Mouse (Mus musculus) liver, embryonic 12.5 days (tissue): Measurements from ENCODE around the gene Olfr15. TPM values are rescaled to one million over a fixed set of nuclear protein-coding genes. Genes with fewer than 3 reads are reported as not detected.
"Not testable (repeated sequence)": the region's sequence is repeated elsewhere in the genome, so short reads cannot be mapped to it uniquely, and the experiment has no call there.

Experiments used
- ATAC-seq: fragments of 200-750 bp; cut with Nextera tagmentation; 2 replicates; pipeline ENCODE4 v1.8.0; 2017; ENCODE audit warnings: moderate number of reproducible peaks, mild to moderate bottlenecking, moderate library complexity
- H3K27ac ChIP-seq: fragments of 300-500 bp; sonication (generic); 2 replicates; pipeline ENCODE4 v1.5.1; 2016; ENCODE audit warnings: mild to moderate bottlenecking
- H3K27me3 ChIP-seq: fragments of 300-500 bp; sonication (generic); replicated peaks from 2 replicates; pipeline ENCODE4 v1.6.1; 2016; ENCODE audit warnings: mild to moderate bottlenecking, moderate library complexity
- H3K36me3 ChIP-seq: fragments of 300-500 bp; sonication (generic); 2 replicates; pipeline ENCODE4 v1.6.1; 2016; ENCODE audit warnings: mild to moderate bottlenecking, moderate library complexity
- H3K4me1 ChIP-seq: fragments of 300-500 bp; sonication (generic); 2 replicates; pipeline ENCODE4 v1.6.1; 2016
- H3K4me2 ChIP-seq: fragments of 300-500 bp; sonication (generic); 2 replicates; pipeline ENCODE4 v1.6.1; 2016; ENCODE audit warnings: mild to moderate bottlenecking, moderate library complexity
- H3K4me3 ChIP-seq: fragments of 300-500 bp; sonication (generic); 2 replicates; pipeline ENCODE4 v1.5.1; 2016; ENCODE audit warnings: mild to moderate bottlenecking, moderate library complexity
- H3K9ac ChIP-seq: fragments of 300-500 bp; sonication (generic); 2 replicates; pipeline ENCODE4 v1.6.1; 2016; ENCODE audit warnings: mild to moderate bottlenecking, moderate library complexity
- H3K9me3 ChIP-seq: fragments of 300-500 bp; sonication (generic); replicated peaks from 2 replicates; pipeline ENCODE4 v1.6.1; 2016; ENCODE audit warnings: mild to moderate bottlenecking, moderate library complexity
- WGBS: fragments of 180-500 bp; shearing (Covaris S2); methylation state at CpG from one replicate; pipeline ENCODE4 v1.1.7; 2016; ENCODE audit not compliant: insufficient replicate concordance; 5-methylcytosine and 5-hydroxymethylcytosine counted together
- polyA plus RNA-seq: library from polyadenylated mRNA; unstranded; fragments of >200 nt; fragmentation: Nextera tagmentation; extraction: Ambion mirVana; gene quantifications from 2 replicates; pipeline ENCODE4 v1.2.1, GENCODE M21; 2016

Gene Olfr15
- polyA plus RNA-seq, result not detected in 2 replicates

GRCm38 (mm10) chr16:3830588-3831109 lies at the start of gene Olfr15:
TSS of gene Olfr15 (plus strand) at chr16:3830878.
- no peaks in the 10 kb centered on the region for H3K9me3 ChIP-seq
- no peaks in the 10 kb centered on the region for H3K4me1 ChIP-seq
- H3K4me3 ChIP-seq, result no peak within 1 kb of the TSS
- H3K4me2 ChIP-seq, result no peak within 1 kb of the TSS
- no peaks in the 10 kb centered on the region for H3K36me3 ChIP-seq
- no peak for ATAC-seq
- H3K27me3 ChIP-seq, result no peaks in the 10 kb centered on the region
- no peak within 1 kb of the TSS for H3K27ac ChIP-seq
- H3K9ac ChIP-seq, result no peak within 1 kb of the TSS

DNA sequence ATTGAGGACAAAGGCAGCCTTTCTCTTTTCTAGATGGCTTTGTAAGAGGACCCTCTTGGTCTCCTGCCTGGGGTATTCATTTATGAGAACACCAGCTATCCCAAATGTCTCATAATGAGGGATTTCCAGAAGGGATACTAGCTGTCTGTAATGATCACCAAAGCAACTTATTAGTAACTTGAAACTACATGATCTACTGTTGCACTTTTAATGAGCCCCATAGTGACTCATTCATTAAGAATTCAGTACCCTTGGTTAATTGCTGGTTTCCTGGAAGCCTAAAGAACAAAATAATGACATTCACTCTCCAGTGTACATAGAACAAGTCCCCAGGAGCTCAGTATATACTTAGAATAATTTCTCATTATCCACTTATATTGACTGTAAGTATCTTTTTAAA lies 49.4 kb upstream of the Olfr15 start:
- H3K27me3 ChIP-seq, result no peaks in the 10 kb centered on the region
- H3K9me3 ChIP-seq, result no peaks in the 10 kb centered on the region
- H3K9ac ChIP-seq, result no peak overlapping the region
- no peaks in the 10 kb centered on the region for H3K4me1 ChIP-seq
- no peak overlapping the region for H3K4me3 ChIP-seq
- ATAC-seq, result no peak
- no peaks in the 10 kb centered on the region for H3K36me3 ChIP-seq
- no peak overlapping the region for H3K27ac ChIP-seq
- H3K4me2 ChIP-seq, result no peak overlapping the region

DNA sequence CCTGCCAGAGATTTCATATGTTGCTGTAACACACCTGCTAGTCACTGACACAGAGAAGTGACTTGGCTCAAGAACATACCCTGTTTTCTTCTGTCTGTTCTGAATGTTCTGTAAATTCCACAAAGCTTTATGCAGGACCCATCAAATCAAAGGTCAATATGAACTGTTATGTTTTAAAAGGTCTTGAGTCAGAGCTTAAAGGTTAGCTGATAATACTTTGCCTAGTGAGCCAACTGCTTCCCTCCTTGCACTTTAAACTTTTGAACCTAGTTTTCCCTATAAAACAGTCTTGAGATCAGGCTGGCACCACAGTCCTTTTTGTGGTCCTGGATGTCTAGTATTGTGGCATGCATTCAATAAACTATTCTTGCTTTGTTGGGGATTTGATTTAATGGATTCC lies 42.3 kb upstream of the Olfr15 start:
- H3K27me3 ChIP-seq, result no peaks in the 10 kb centered on the region
- no peaks in the 10 kb centered on the region for H3K36me3 ChIP-seq
- H3K4me1 ChIP-seq, result no peaks in the 10 kb centered on the region
- no peak overlapping the region for H3K9ac ChIP-seq
- H3K27ac ChIP-seq, result no peak overlapping the region
- no peak overlapping the region for H3K4me3 ChIP-seq
- no peak overlapping the region for H3K4me2 ChIP-seq
- no peaks in the 10 kb centered on the region for H3K9me3 ChIP-seq
- ATAC-seq, result no peak

- Histone ChIP-seq H3K27me3 (no peaks in the 10 kb centered on the region), H3K27ac (no peak overlapping the region), H3K9ac (no peak overlapping the region), H3K36me3 (no peaks in the 10 kb centered on the region), H3K4me1 (no peaks in the 10 kb centered on the region), H3K4me2 (no peak overlapping the region), H3K4me3 (no peak overlapping the region), H3K9me3 (no peaks in the 10 kb centered on the region)
- WGBS, result 58% methylated on average over 3 of the region's 3 CpGs
- no peak for ATAC-seq
These were observed 22.5 kb upstream of the Olfr15 start for GRCm38 (mm10) chr16:3808176-3808575.

DNA sequence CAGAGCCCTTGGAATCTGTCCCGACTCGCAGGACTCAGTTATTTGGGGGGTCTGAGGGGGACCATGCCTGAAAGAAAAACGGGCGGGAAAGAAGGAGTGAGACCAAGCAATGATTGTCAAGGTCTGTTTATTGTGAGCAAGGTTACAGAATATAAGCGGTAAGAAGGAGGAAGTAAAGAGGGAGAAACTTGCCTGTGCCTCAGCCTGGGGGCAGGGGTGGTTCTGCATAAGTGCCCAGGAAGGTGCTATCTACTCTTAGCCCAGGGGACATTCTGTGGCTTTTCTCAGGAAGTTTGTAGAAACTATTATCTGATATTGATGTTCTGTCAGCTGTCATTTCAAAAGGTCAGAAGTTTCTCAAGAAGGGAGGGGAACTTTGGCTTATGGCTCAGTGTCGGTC lies 16.0 kb upstream of the Olfr15 start:
- H3K27ac ChIP-seq, H3K27me3 ChIP-seq, H3K9ac ChIP-seq, H3K9me3 ChIP-seq, H3K4me3 ChIP-seq, H3K36me3 ChIP-seq, ATAC-seq, H3K4me2 ChIP-seq, H3K4me1 ChIP-seq: not testable (repeated sequence)
- WGBS, result 58% methylated on average over 6 of the region's 6 CpGs

DNA sequence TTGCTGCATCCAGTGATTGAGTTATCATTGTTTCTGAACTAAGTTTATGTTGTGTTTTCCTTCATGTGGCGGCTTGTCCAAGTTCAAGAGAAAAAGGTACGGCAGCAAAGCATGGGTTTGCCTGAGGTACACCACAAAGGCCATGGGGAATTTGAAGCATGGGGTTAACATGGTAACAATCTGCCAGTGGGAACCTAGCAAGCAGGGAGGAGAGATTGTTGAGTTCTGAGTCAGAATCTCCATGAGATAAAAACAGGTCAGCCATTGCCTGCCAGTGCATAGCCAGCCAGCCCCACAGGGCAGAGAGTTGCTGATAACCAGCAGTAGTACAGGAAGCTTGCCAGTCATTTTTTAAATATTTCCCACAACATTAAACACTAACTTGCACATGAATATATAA lies 10.5 kb upstream of the Olfr15 start:
- no peak overlapping the region for H3K4me2 ChIP-seq
- no peak overlapping the region for H3K27ac ChIP-seq
- H3K4me3 ChIP-seq, result no peak overlapping the region
- 81% methylated on average over 2 of the region's 2 CpGs for WGBS
- H3K9ac ChIP-seq, result no peak overlapping the region
- ATAC-seq, result no peak
- no peaks in the 10 kb centered on the region for H3K27me3 ChIP-seq
- no peaks in the 10 kb centered on the region for H3K4me1 ChIP-seq
- H3K36me3 ChIP-seq, result no peaks in the 10 kb centered on the region
- no peaks in the 10 kb centered on the region for H3K9me3 ChIP-seq

GRCm38 (mm10) chr16:3828021-3828420 lies 2.7 kb upstream of the Olfr15 start:
- Histone ChIP-seq H3K4me2 (no peak overlapping the region), H3K4me1 (no peaks in the 10 kb centered on the region), H3K27ac (no peak overlapping the region), H3K4me3 (no peak overlapping the region), H3K36me3 (no peaks in the 10 kb centered on the region), H3K9ac (no peak overlapping the region), H3K9me3 (no peaks in the 10 kb centered on the region), H3K27me3 (no peaks in the 10 kb centered on the region)
- no peak for ATAC-seq
- WGBS, result 53% methylated on average over 3 of the region's 3 CpGs

DNA sequence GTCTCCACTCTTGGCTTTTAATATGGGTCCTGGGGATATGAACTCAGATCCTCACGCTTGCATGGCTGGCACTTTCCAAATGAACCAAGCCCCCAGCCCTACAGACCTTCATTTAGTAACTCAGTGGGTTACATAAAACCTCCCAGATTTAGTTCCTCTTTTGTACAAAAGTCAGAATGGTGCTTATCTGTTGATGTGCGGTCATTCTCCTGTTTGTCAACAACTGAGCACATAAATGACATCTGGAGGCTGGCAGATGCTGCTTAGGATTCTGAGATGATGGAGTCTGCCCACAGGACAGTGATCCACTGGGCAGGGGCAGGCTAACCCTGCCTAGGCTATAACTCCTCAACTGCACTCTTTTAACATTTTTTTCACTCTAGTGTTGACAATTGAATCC lies 951 bp upstream of the Olfr15 start:
- Histone ChIP-seq H3K36me3 (no peaks in the 10 kb centered on the region), H3K9ac (no peak overlapping the region), H3K4me2 (no peak overlapping the region), H3K4me3 (no peak overlapping the region), H3K9me3 (no peaks in the 10 kb centered on the region), H3K27me3 (no peaks in the 10 kb centered on the region), H3K4me1 (no peaks in the 10 kb centered on the region), H3K27ac (no peak overlapping the region)
- no peak for ATAC-seq
- WGBS, result 41% methylated on average over 2 of the region's 2 CpGs

DNA sequence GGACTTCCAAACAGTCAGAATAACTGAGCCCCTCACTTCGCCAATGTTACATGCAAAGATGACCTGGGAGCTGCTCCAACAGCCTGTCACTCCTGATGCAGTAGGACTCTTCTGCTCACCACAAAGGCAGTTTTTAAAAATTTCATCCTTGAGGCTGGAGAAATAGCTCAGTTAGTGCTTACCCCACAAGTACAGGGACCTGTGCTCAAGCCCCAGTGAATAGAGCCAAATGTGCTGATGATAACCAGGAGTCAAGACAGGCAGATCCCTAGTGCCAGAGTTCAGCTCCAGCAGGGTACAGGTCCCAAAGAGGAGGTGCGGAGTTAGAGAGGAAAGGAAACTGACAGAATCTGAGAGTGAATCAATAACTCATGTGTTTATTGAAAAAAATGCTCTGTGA lies 4.8 kb downstream of the Olfr15 start:
- no peak overlapping the region for H3K27ac ChIP-seq
- H3K9ac ChIP-seq, result no peak overlapping the region
- peaks cover 7% of the 10 kb centered on the region; the same call in 1 of the 2 replicates for H3K27me3 ChIP-seq
- H3K9me3 ChIP-seq, result no peaks in the 10 kb centered on the region
- ATAC-seq, result no peak
- no peak overlapping the region for H3K4me2 ChIP-seq
- no peak overlapping the region for H3K4me3 ChIP-seq
- no peaks in the 10 kb centered on the region for H3K4me1 ChIP-seq
- no peaks in the 10 kb centered on the region for H3K36me3 ChIP-seq
- 56% methylated on average over 2 of the region's 2 CpGs for WGBS

DNA sequence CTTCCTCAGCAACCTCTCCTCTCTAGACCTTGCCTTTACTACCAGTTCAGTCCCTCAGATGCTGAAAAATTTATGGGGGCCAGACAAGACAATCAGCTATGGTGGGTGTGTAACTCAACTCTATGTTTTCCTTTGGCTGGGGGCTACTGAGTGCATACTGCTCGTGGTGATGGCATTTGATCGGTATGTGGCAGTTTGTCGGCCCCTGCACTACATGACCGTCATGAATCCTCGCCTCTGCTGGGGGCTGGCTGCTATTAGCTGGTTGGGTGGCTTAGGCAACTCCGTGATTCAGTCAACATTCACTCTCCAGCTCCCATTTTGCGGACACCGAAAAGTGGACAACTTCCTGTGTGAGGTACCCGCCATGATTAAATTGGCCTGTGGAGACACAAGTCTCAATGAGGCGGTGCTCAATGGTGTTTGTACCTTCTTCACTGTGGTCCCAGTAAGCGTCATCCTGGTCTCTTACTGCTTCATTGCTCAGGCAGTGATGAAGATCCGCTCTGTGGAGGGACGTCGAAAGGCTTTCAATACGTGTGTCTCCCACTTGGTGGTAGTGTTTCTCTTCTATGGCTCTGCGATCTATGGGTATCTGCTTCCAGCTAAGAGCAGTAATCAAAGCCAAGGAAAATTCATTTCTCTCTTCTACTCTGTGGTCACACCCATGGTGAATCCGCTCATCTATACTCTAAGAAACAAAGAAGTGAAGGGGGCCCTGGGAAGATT lies 8.6 kb downstream of the Olfr15 start:
- ATAC-seq, result 0 out of 2 replicates have a peak, but pooled peaks have one; percentile 30
- H3K9ac ChIP-seq, result no peak overlapping the region
- no peak overlapping the region for H3K4me2 ChIP-seq
- H3K27ac ChIP-seq, result no peak overlapping the region
- no peaks in the 10 kb centered on the region for H3K36me3 ChIP-seq
- H3K27me3 ChIP-seq, result peaks cover 7% of the 10 kb centered on the region; the same call in 1 of the 2 replicates
- WGBS, result 50% methylated on average over 17 of the region's 17 CpGs
- H3K4me1 ChIP-seq, result peaks cover 6% of the 10 kb centered on the region; the same call in 1 of the 2 replicates
- H3K4me3 ChIP-seq, result no peak overlapping the region
- H3K9me3 ChIP-seq, result no peaks in the 10 kb centered on the region

DNA sequence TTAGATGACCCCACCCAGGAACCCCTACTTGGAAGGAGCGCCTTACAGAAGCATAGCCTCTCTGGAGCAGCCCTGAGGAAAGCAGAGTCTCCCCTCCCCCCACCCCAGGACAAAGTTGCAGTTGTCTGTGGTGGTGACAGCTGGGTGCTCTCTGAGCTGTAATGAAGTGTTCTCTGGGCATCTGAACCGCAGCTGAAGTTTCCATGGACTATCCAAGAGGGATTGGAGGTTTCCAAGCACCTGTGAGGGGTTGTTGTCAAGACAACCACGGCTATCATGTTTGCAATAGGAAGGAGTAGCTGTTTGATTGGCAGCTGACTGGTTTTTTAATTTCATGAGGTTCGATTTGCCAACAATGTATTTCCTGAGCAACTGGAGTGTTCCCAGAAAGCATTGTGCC lies 12.3 kb downstream of the Olfr15 start:
- Histone ChIP-seq H3K9me3 (no peaks in the 10 kb centered on the region), H3K4me2 (no peak overlapping the region), H3K4me1 (peaks cover 22% of the 10 kb centered on the region), H3K9ac (no peak overlapping the region), H3K27me3 (peaks cover 7% of the 10 kb centered on the region; the same call in 1 of the 2 replicates), H3K36me3 (no peaks in the 10 kb centered on the region), H3K4me3 (no peak overlapping the region), H3K27ac (no peak overlapping the region)
- ATAC-seq, result no peak
- WGBS, result 32% methylated on average over 4 of the region's 4 CpGs

DNA sequence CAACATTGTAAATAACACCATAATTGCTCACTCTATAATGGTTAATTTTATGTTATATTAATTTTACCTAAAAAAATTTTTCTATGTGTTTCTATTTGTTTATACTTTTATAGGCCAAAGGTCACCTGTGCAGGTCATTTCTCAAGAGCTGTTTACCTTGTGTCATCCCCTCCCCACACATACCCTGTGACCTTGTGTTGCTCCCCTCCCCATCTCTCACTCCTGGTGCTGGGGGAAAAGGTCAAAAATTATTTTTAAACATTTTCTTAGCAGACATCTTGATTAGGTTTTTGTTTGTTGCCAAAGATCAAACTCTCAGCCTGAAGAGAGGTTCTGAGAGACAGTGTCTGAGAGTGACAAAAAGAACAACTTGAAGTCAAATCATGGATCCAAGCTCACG lies 13.1 kb downstream of the Olfr15 start:
- Histone ChIP-seq H3K4me2 (no peak overlapping the region), H3K9me3 (no peaks in the 10 kb centered on the region), H3K27me3 (peaks cover 7% of the 10 kb centered on the region; the same call in 1 of the 2 replicates), H3K4me1 (peaks cover 24% of the 10 kb centered on the region), H3K27ac (no peak overlapping the region), H3K4me3 (no peak overlapping the region), H3K36me3 (no peaks in the 10 kb centered on the region), H3K9ac (no peak overlapping the region)
- WGBS, result 65% methylated on average over 1 of the region's 1 CpGs
- ATAC-seq, result no peak
